ENCODE assay signal across 8 mouse cellular contexts in genomic region chr3:104638403-104638779, GRCm38 (mm10). TPM values are rescaled to one million over a fixed set of nuclear protein-coding genes. Genes with fewer than 3 reads are reported as not detected.
DNase-seq lines count a peak whose midpoint lies in the region; ATAC-seq and TF ChIP-seq lines count a peak whose summit lies in the region.

Gene Slc16a1 (plus strand): TSS chr3:104638668.

- WGBS in heart, embryonic 10.5 days: under 1% methylated on average over 50 of the region's 50 CpGs
- WGBS in kidney, embryonic 16.5 days: 0% methylated on average over 49 of the region's 50 CpGs
- 1% methylated on average over 49 of the region's 50 CpGs for WGBS in liver, adult 2 months

- no peak for TF ChIP-seq CTCF in bone marrow macrophage, adult 2 months (IDR thresholded peaks at IDR 0.05; ENCODE audit: low read depth, low read length)
- TF ChIP-seq CTCF in embryonic fibroblast, embryonic 13.5 days (IDR thresholded peaks at IDR 0.05; ENCODE audit: borderline replicate concordance, insufficient read depth, low read length): no peak
- no peak for TF ChIP-seq CTCF in liver, adult 2 months (IDR thresholded peaks at IDR 0.05; ENCODE audit: low read depth, low read length)

- peak; percentile 98 for ATAC-seq in kidney, embryonic 16.5 days (ENCODE audit: low FRiP score, low TSS enrichment)

- peaks cover 12% of the 10 kb centered on the region; the same call in 1 of the 2 replicates for H3K79me2 ChIP-seq in liver, adult 2 months (ENCODE audit: control insufficient read depth, insufficient read depth, low read length)
- peaks cover 61% of the 10 kb centered on the region for H3K79me2 ChIP-seq in myocyte (ENCODE audit: control insufficient read depth, insufficient read depth)

- DNase-seq in A20 (ENCODE audit: low read depth, low spot score): peak; percentile 93
- DNase-seq in heart, embryonic 10.5 days (ENCODE audit: low spot score): peak; percentile 97
- DNase-seq in liver, adult 2 months (ENCODE audit: extremely low read depth, low read depth, low spot score): peak; percentile 71
- DNase-seq in splenic B cell, adult 2 months (ENCODE audit: low read depth, low spot score): peak; percentile 87

- H3K4me3 ChIP-seq in bone marrow macrophage, adult 2 months (ENCODE audit: insufficient read depth, low read length): peak within 1 kb of the TSS; percentile 90
- H3K4me3 ChIP-seq in embryonic fibroblast, embryonic 13.5 days (ENCODE audit: insufficient read depth, low read length): peak within 1 kb of the TSS; percentile 90
- H3K4me3 ChIP-seq in heart, embryonic 10.5 days: peak within 1 kb of the TSS; percentile 97
- peak within 1 kb of the TSS; percentile 88 for H3K4me3 ChIP-seq in kidney, embryonic 16.5 days (ENCODE audit: low read length)
- peak within 1 kb of the TSS; percentile 80 for H3K4me3 ChIP-seq in liver, adult 2 months (ENCODE audit: insufficient read depth, low read depth, low read length)
- peak within 1 kb of the TSS; percentile 87 for H3K4me3 ChIP-seq in myocyte

- no peak; the same call in 1 of the 2 replicates for TF ChIP-seq POLR2A in bone marrow macrophage, adult 2 months (IDR thresholded peaks at IDR 0.05; ENCODE audit: borderline replicate concordance, low read depth, low read length)
- peak; percentile 96 for TF ChIP-seq POLR2A in embryonic fibroblast, embryonic 13.5 days (IDR thresholded peaks at IDR 0.05; ENCODE audit: low read depth, low read length)
- TF ChIP-seq POLR2A in liver, adult 2 months (IDR thresholded peaks at IDR 0.05; ENCODE audit: extremely low read depth, insufficient read depth, low read length): peak; percentile 86
- peak; percentile 97 for TF ChIP-seq POLR2A in myocyte (IDR thresholded peaks at IDR 0.05; ENCODE audit: insufficient read length, low read depth)

- H3K36me3 ChIP-seq in heart, embryonic 10.5 days: no peaks in the 10 kb centered on the region
- no peaks in the 10 kb centered on the region for H3K36me3 ChIP-seq in kidney, embryonic 16.5 days (ENCODE audit: insufficient read depth, low read length)
- H3K36me3 ChIP-seq in liver, adult 2 months (ENCODE audit: control insufficient read depth, insufficient read depth, low read length): no peaks in the 10 kb centered on the region
- peaks cover 3% of the 10 kb centered on the region for H3K36me3 ChIP-seq in myocyte (ENCODE audit: control insufficient read depth, insufficient read depth)
- H3K36me3 ChIP-seq in splenic B cell, adult 2 months (ENCODE audit: control insufficient read depth, insufficient read depth, low read length, poor library complexity, severe bottlenecking): no peaks in the 10 kb centered on the region

- no peaks in the 10 kb centered on the region for H3K27me3 ChIP-seq in heart, embryonic 10.5 days (ENCODE audit: insufficient read depth, poor library complexity, severe bottlenecking)
- H3K27me3 ChIP-seq in kidney, embryonic 16.5 days (ENCODE audit: insufficient read depth, low read length): no peaks in the 10 kb centered on the region
- no peaks in the 10 kb centered on the region for H3K27me3 ChIP-seq in liver, adult 2 months (ENCODE audit: control insufficient read depth, insufficient read depth, low read length)
- no peaks in the 10 kb centered on the region for H3K27me3 ChIP-seq in myocyte (ENCODE audit: control insufficient read depth, insufficient read depth, insufficient read length)
- no peaks in the 10 kb centered on the region for H3K27me3 ChIP-seq in splenic B cell, adult 2 months (ENCODE audit: control insufficient read depth, insufficient read depth, low read length, poor library complexity, severe bottlenecking)

- H3ac ChIP-seq in myocyte (ENCODE audit: control insufficient read depth, insufficient read length): peak within 1 kb of the TSS; percentile 59

- peak within 1 kb of the TSS; percentile 99 for H3K4me2 ChIP-seq in kidney, embryonic 16.5 days (replicated peaks; ENCODE audit: low read depth, low read length)
- H3K4me2 ChIP-seq in myocyte (ENCODE audit: low read depth): peak within 1 kb of the TSS; percentile 89

- peak within 1 kb of the TSS; percentile 91 for H3K9ac ChIP-seq in kidney, embryonic 16.5 days (replicated peaks; ENCODE audit: low read length)
- peak within 1 kb of the TSS; percentile 95 for H3K9ac ChIP-seq in liver, adult 2 months (ENCODE audit: low read depth, low read length)

- H3K9me3 ChIP-seq in heart, embryonic 10.5 days: no peaks in the 10 kb centered on the region
- no peaks in the 10 kb centered on the region for H3K9me3 ChIP-seq in kidney, embryonic 16.5 days (ENCODE audit: low read length)

- peak within 1 kb of the TSS; percentile 83 for H3K27ac ChIP-seq in bone marrow macrophage, adult 2 months (ENCODE audit: insufficient read depth, low read depth, low read length)
- H3K27ac ChIP-seq in embryonic fibroblast, embryonic 13.5 days (ENCODE audit: insufficient read depth, low read length): peak within 1 kb of the TSS; percentile 24
- H3K27ac ChIP-seq in heart, embryonic 10.5 days: peak within 1 kb of the TSS; percentile 100
- H3K27ac ChIP-seq in kidney, embryonic 16.5 days (ENCODE audit: low read length): peak within 1 kb of the TSS; percentile 71
- peak within 1 kb of the TSS; percentile 86 for H3K27ac ChIP-seq in liver, adult 2 months (replicated peaks; ENCODE audit: insufficient read depth, low read depth, low read length)

- H3K4me1 ChIP-seq in bone marrow macrophage, adult 2 months (ENCODE audit: control insufficient read depth, insufficient read depth, low read length): peaks cover 15% of the 10 kb centered on the region
- no peaks in the 10 kb centered on the region for H3K4me1 ChIP-seq in embryonic fibroblast, embryonic 13.5 days (ENCODE audit: control insufficient read depth, insufficient read depth, low read length)
- peaks cover 14% of the 10 kb centered on the region for H3K4me1 ChIP-seq in heart, embryonic 10.5 days
- 0 out of 2 replicates have a peak, but pooled peaks cover 7% of the 10 kb centered on the region for H3K4me1 ChIP-seq in kidney, embryonic 16.5 days (ENCODE audit: insufficient read depth, low read length)
- H3K4me1 ChIP-seq in liver, adult 2 months (ENCODE audit: control insufficient read depth, insufficient read depth, low read length): 0 out of 2 replicates have a peak, but pooled peaks cover 1% of the 10 kb centered on the region

TF ChIP-seq in myocyte, 11 proteins besides CTCF, POLR2A, EP300 and RAD21:
- TF ChIP-seq MYOD1 (IDR thresholded peaks at IDR 0.05; ENCODE audit: control insufficient read depth in 1 of 3, insufficient read length in 2 of 3, low read depth in 2 of 3): no peak
- peak; percentile 98 for TF ChIP-seq POLR2AphosphoS2 (IDR thresholded peaks at IDR 0.05; ENCODE audit: insufficient read length, low read depth)
- TF ChIP-seq MYOG (IDR thresholded peaks at IDR 0.05; ENCODE audit: control insufficient read depth in 1 of 3, insufficient read depth in 1 of 3, insufficient read length in 2 of 3, low read depth in 2 of 3): peak in 1 of 3 experiments; percentile 4
- TF ChIP-seq USF1 (IDR thresholded peaks at IDR 0.05; ENCODE audit: low read depth): peak; percentile 79

RNA-seq across cellular contexts. Expression of gene Slc16a1, which starts in this region (rescaled TPM):
- 2.9 and 3.5 TPM in 2 replicates for polyA plus RNA-seq in bone marrow macrophage, adult 2 months (2012; ENCODE audit: insufficient read depth, insufficient read length, missing spikeins)
- 12.9 and 25.2 TPM in 2 replicates for polyA plus RNA-seq in embryonic fibroblast, embryonic 13.5 days (2011; ENCODE audit: insufficient read length, low read depth, missing spikeins)
- 76.5 and 91.2 TPM in 2 replicates for polyA plus RNA-seq in heart, embryonic 10.5 days (2016; fragmentation: Nextera tagmentation; extraction: Ambion mirVana)
- polyA plus RNA-seq in kidney, embryonic 16.5 days (2015; fragmentation: Nextera tagmentation; extraction: Ambion mirVana): 44.0 and 48.7 TPM in 2 replicates
- total RNA-seq in liver, adult 2 months (2014; rRNA removed): 34.2 and 41.3 TPM in 2 replicates
- 30.8 and 35.4 TPM in 2 replicates for polyA plus RNA-seq in liver, adult 2 months (2012; rRNA removed)
- polyA plus RNA-seq in myocyte (2012; fragmentation: generic; extraction: Trizol): 24.7 TPM

Comparison
In these comparisons a context has a peak if more than half of its experiments do, and no peak if none do; other contexts are left out.
1. Peak in every context shown above with its lines: DNase-seq, ATAC-seq, H3K4me3 ChIP-seq and H3K27ac ChIP-seq.
2. H3K27ac ChIP-seq: peak in every context shown above with its lines; median percentile 100 in heart, embryonic 10.5 days; 86 in liver, adult 2 months; 83 in bone marrow macrophage, adult 2 months; 71 in kidney, embryonic 16.5 days; 24 in embryonic fibroblast, embryonic 13.5 days.